8 mouse cellular contexts compared by ENCODE assay signal in genomic region chr1:171238463-171238862, GRCm38 (mm10). TPM values are rescaled to one million over a fixed set of nuclear protein-coding genes. Genes with fewer than 3 reads are reported as not detected.
A peak's percentile ranks its signal among the peaks of the same experiment; 100 is the strongest.
DNase-seq lines count a peak whose midpoint lies in the region; ATAC-seq and TF ChIP-seq lines count a peak whose summit lies in the region.

No protein-coding gene starts in this region.

- H3K9me3 ChIP-seq in midbrain, embryonic 10.5 days (replicated peaks) = no peaks in the 10 kb centered on the region
- no peaks in the 10 kb centered on the region for H3K9me3 ChIP-seq in midbrain, embryonic 13.5 days
- no peaks in the 10 kb centered on the region for H3K9me3 ChIP-seq in intestine, embryonic 14.5 days (ENCODE audit: control insufficient read depth, low read length)
- H3K9me3 ChIP-seq in lung, postnatal 0 days (ENCODE audit: low read length) = no peaks in the 10 kb centered on the region

- H3K36me3 ChIP-seq in midbrain, embryonic 10.5 days = peaks cover 100% of the 10 kb centered on the region
- peaks cover 98% of the 10 kb centered on the region for H3K36me3 ChIP-seq in midbrain, embryonic 13.5 days
- peaks cover 96% of the 10 kb centered on the region for H3K36me3 ChIP-seq in intestine, embryonic 14.5 days (ENCODE audit: control insufficient read depth, insufficient read depth, low read length)
- peaks cover 40% of the 10 kb centered on the region for H3K36me3 ChIP-seq in lung, postnatal 0 days (ENCODE audit: insufficient read depth, low read length)

- no peak; the same call in 1 of the 2 replicates for ATAC-seq in midbrain, embryonic 13.5 days
- peak; percentile 56 for ATAC-seq in intestine, embryonic 14.5 days (replicated peaks; ENCODE audit: low FRiP score, low TSS enrichment, low read depth)
- ATAC-seq in lung, postnatal 0 days = peak; percentile 43

- H3K4me1 ChIP-seq in midbrain, embryonic 10.5 days = peaks cover 5% of the 10 kb centered on the region; the same call in 1 of the 2 replicates
- no peaks in the 10 kb centered on the region for H3K4me1 ChIP-seq in midbrain, embryonic 13.5 days (replicated peaks)
- H3K4me1 ChIP-seq in intestine, embryonic 14.5 days (replicated peaks; ENCODE audit: control insufficient read depth, insufficient read depth, low read length) = no peaks in the 10 kb centered on the region
- 0 out of 2 replicates have a peak, but pooled peaks cover 3% of the 10 kb centered on the region for H3K4me1 ChIP-seq in lung, postnatal 0 days (ENCODE audit: insufficient read depth, low read depth, low read length)

- H3K27me3 ChIP-seq in midbrain, embryonic 10.5 days (ENCODE audit: low read depth, poor library complexity, severe bottlenecking) = no peaks in the 10 kb centered on the region
- no peaks in the 10 kb centered on the region for H3K27me3 ChIP-seq in midbrain, embryonic 13.5 days
- no peaks in the 10 kb centered on the region for H3K27me3 ChIP-seq in intestine, embryonic 14.5 days (replicated peaks; ENCODE audit: control insufficient read depth, insufficient read depth, low read length)
- no peaks in the 10 kb centered on the region for H3K27me3 ChIP-seq in lung, postnatal 0 days (replicated peaks; ENCODE audit: insufficient read depth, low read length)

- no peak for TF ChIP-seq EP300 in lung, postnatal 0 days (IDR thresholded peaks at IDR 0.05)

- no peak overlapping the region for H3K4me3 ChIP-seq in midbrain, embryonic 10.5 days
- H3K4me3 ChIP-seq in midbrain, embryonic 13.5 days (replicated peaks) = no peak overlapping the region
- H3K4me3 ChIP-seq in intestine, embryonic 14.5 days (ENCODE audit: low read depth, low read length) = no peak overlapping the region
- no peak overlapping the region for H3K4me3 ChIP-seq in lung, postnatal 0 days (ENCODE audit: low read depth, low read length)

- peak; percentile 82 to 91 for DNase-seq in adrenal gland, adult (ENCODE audit: inconsistent age in 2 of 2, low spot score in 1 of 2)
- no peak for DNase-seq in adrenal gland, postnatal 4 days (ENCODE audit: low spot score in 2 of 2)
- DNase-seq in midbrain, embryonic 10.5 days (ENCODE audit: low spot score) = peak; percentile 57
- DNase-seq in brain, embryonic 14.5 days (ENCODE audit: low read depth) = peak; percentile 45
- DNase-seq in intestine, embryonic 14.5 days (ENCODE audit: low spot score) = peak; percentile 72
- peak; percentile 71 for DNase-seq in lung, postnatal 0 days (ENCODE audit: low spot score)
- DNase-seq in spleen, postnatal 36 days (ENCODE audit: low spot score in 2 of 2) = peak; percentile 41 to 48

- 71% methylated on average over 14 of the region's 14 CpGs for WGBS in midbrain, embryonic 10.5 days
- WGBS in midbrain, embryonic 13.5 days = 69% methylated on average over 14 of the region's 14 CpGs
- WGBS in intestine, embryonic 14.5 days = 67% methylated on average over 14 of the region's 14 CpGs
- 70% methylated on average over 14 of the region's 14 CpGs for WGBS in lung, postnatal 0 days

- H3K9ac ChIP-seq in midbrain, embryonic 13.5 days (replicated peaks) = no peak overlapping the region
- no peak overlapping the region for H3K9ac ChIP-seq in intestine, embryonic 14.5 days (ENCODE audit: low read length)
- no peak overlapping the region for H3K9ac ChIP-seq in lung, postnatal 0 days (replicated peaks; ENCODE audit: low read depth)

- peak; percentile 84 for TF ChIP-seq CTCF in brain, embryonic 14.5 days (IDR thresholded peaks at IDR 0.05; ENCODE audit: borderline replicate concordance, extremely low read depth, insufficient read depth, insufficient read length)
- TF ChIP-seq CTCF in lung, postnatal 0 days (IDR thresholded peaks at IDR 0.05) = peak; percentile 91

- H3K27ac ChIP-seq in midbrain, embryonic 10.5 days (replicated peaks) = no peak overlapping the region
- no peak overlapping the region for H3K27ac ChIP-seq in midbrain, embryonic 13.5 days
- no peak overlapping the region for H3K27ac ChIP-seq in intestine, embryonic 14.5 days (ENCODE audit: low read depth)
- no peak overlapping the region for H3K27ac ChIP-seq in lung, postnatal 0 days (ENCODE audit: low read length)

- no peak overlapping the region for H3K4me2 ChIP-seq in midbrain, embryonic 13.5 days (replicated peaks)
- H3K4me2 ChIP-seq in intestine, embryonic 14.5 days (ENCODE audit: low read length) = no peak overlapping the region
- no peak overlapping the region for H3K4me2 ChIP-seq in lung, postnatal 0 days (replicated peaks; ENCODE audit: low read depth, low read length)

- no peak for TF ChIP-seq POLR2A in brain, embryonic 14.5 days (IDR thresholded peaks at IDR 0.05; ENCODE audit: borderline replicate concordance, extremely low read depth, insufficient read depth, insufficient read length, poor library complexity, severe bottlenecking)

RNA-seq across cellular contexts. Expression of gene Fcer1g, which starts 4.3 kb away (rescaled TPM):
- total RNA-seq in adrenal gland, postnatal 4 days (2021) = 10 to 100 TPM; 22.4 to 23.2 TPM
- polyA plus RNA-seq in midbrain, embryonic 10.5 days (2016; fragmentation: Nextera tagmentation; extraction: Ambion mirVana) = 12.7 and 21.1 TPM in 2 replicates
- polyA plus RNA-seq in midbrain, embryonic 13.5 days (2015; fragmentation: Nextera tagmentation; extraction: Ambion mirVana) = 20.2 and 20.8 TPM in 2 replicates
- polyA plus RNA-seq in brain, embryonic 14.5 days (2012; rRNA removed) = 16.5 and 18.2 TPM in 2 replicates
- 47.0 and 55.3 TPM in 2 replicates for polyA plus RNA-seq in intestine, embryonic 14.5 days (2014; fragmentation: Nextera tagmentation; extraction: Ambion mirVana)
- polyA plus RNA-seq in lung, postnatal 0 days (2015; fragmentation: Nextera tagmentation; extraction: Ambion mirVana) = 121 and 130 TPM in 2 replicates

RNA-seq across cellular contexts. Expression of gene Adamts4, which starts 11.8 kb away (rescaled TPM):
- total RNA-seq in adrenal gland, postnatal 4 days (2021) = 1 to 10 TPM; 4.3 to 4.5 TPM
- 9.9 and 10.9 TPM in 2 replicates for polyA plus RNA-seq in midbrain, embryonic 10.5 days (2016; fragmentation: Nextera tagmentation; extraction: Ambion mirVana)
- 6.5 and 7.4 TPM in 2 replicates for polyA plus RNA-seq in midbrain, embryonic 13.5 days (2015; fragmentation: Nextera tagmentation; extraction: Ambion mirVana)
- polyA plus RNA-seq in brain, embryonic 14.5 days (2012; rRNA removed) = 4.1 and 4.6 TPM in 2 replicates
- polyA plus RNA-seq in intestine, embryonic 14.5 days (2014; fragmentation: Nextera tagmentation; extraction: Ambion mirVana) = 5.0 and 6.1 TPM in 2 replicates
- 2.7 and 3.3 TPM in 2 replicates for polyA plus RNA-seq in lung, postnatal 0 days (2015; fragmentation: Nextera tagmentation; extraction: Ambion mirVana)

RNA-seq across cellular contexts. Expression of gene Ndufs2, which starts 12.7 kb away (rescaled TPM):
- total RNA-seq in adrenal gland, postnatal 4 days (2021) = 100 to 1,000 TPM; 446 to 477 TPM
- 267 and 268 TPM in 2 replicates for polyA plus RNA-seq in midbrain, embryonic 10.5 days (2016; fragmentation: Nextera tagmentation; extraction: Ambion mirVana)
- polyA plus RNA-seq in midbrain, embryonic 13.5 days (2015; fragmentation: Nextera tagmentation; extraction: Ambion mirVana) = 231 and 234 TPM in 2 replicates
- 130 and 153 TPM in 2 replicates for polyA plus RNA-seq in brain, embryonic 14.5 days (2012; rRNA removed)
- 247 and 258 TPM in 2 replicates for polyA plus RNA-seq in intestine, embryonic 14.5 days (2014; fragmentation: Nextera tagmentation; extraction: Ambion mirVana)
- 172 and 188 TPM in 2 replicates for polyA plus RNA-seq in lung, postnatal 0 days (2015; fragmentation: Nextera tagmentation; extraction: Ambion mirVana)

RNA-seq across cellular contexts. Expression of gene Apoa2, which starts 13.6 kb away (rescaled TPM):
- total RNA-seq in adrenal gland, postnatal 4 days (2021) = 100 to 1,000 TPM in 1 of 2 experiments, 10 to 100 TPM in 1; 18.3 to 847 TPM
- polyA plus RNA-seq in midbrain, embryonic 10.5 days (2016; fragmentation: Nextera tagmentation; extraction: Ambion mirVana) = 4.1 and 4.4 TPM in 2 replicates
- 2.6 and 5.1 TPM in 2 replicates for polyA plus RNA-seq in midbrain, embryonic 13.5 days (2015; fragmentation: Nextera tagmentation; extraction: Ambion mirVana)
- 2.7 and 3.7 TPM in 2 replicates for polyA plus RNA-seq in brain, embryonic 14.5 days (2012; rRNA removed)
- polyA plus RNA-seq in intestine, embryonic 14.5 days (2014; fragmentation: Nextera tagmentation; extraction: Ambion mirVana) = 2.5 and 5.2 TPM in 2 replicates
- 2.3 and 5.5 TPM in 2 replicates for polyA plus RNA-seq in lung, postnatal 0 days (2015; fragmentation: Nextera tagmentation; extraction: Ambion mirVana)

RNA-seq across cellular contexts. Expression of gene Tomm40l, which starts 16.1 kb away (rescaled TPM):
- 10 to 100 TPM; 41.6 to 43.5 TPM for total RNA-seq in adrenal gland, postnatal 4 days (2021)
- 32.2 and 34.7 TPM in 2 replicates for polyA plus RNA-seq in midbrain, embryonic 10.5 days (2016; fragmentation: Nextera tagmentation; extraction: Ambion mirVana)
- 33.5 and 37.9 TPM in 2 replicates for polyA plus RNA-seq in midbrain, embryonic 13.5 days (2015; fragmentation: Nextera tagmentation; extraction: Ambion mirVana)
- polyA plus RNA-seq in brain, embryonic 14.5 days (2012; rRNA removed) = 35.8 and 38.1 TPM in 2 replicates
- 27.2 and 31.5 TPM in 2 replicates for polyA plus RNA-seq in intestine, embryonic 14.5 days (2014; fragmentation: Nextera tagmentation; extraction: Ambion mirVana)
- polyA plus RNA-seq in lung, postnatal 0 days (2015; fragmentation: Nextera tagmentation; extraction: Ambion mirVana) = 14.9 and 17.1 TPM in 2 replicates

Comparison
In these comparisons a context has a peak if more than half of its experiments do, and no peak if none do; other contexts are left out.
1. DNase-seq: peak in adrenal gland, adult (2 of 2), midbrain, embryonic 10.5 days (single experiment), brain, embryonic 14.5 days (single experiment), intestine, embryonic 14.5 days (single experiment), lung, postnatal 0 days (single experiment) and spleen, postnatal 36 days (2 of 2); none in adrenal gland, postnatal 4 days (0 of 2).